In genomic region chr11:81071836-81072235, GRCm38 (mm10) we compare ENCODE assay signal across 18 mouse cellular contexts.
"Had no signal": no experiment of that assay in that cellular context is flagged by ENCODE, and none has a peak within 500 bp of the region (broad histone marks: within the 10 kb centered on the region; RNA-seq: fewer than 3 reads in every experiment).

No protein-coding gene starts in this region.

- H3K9ac ChIP-seq: liver, embryonic 12.5 days; liver, embryonic 14.5 days; lung, embryonic 14.5 days; midbrain, embryonic 13.5 days; midbrain, embryonic 15.5 days; neural tube, embryonic 13.5 days; neural tube, embryonic 15.5 days had no signal

- H3K36me3 ChIP-seq: liver, embryonic 12.5 days; midbrain, embryonic 10.5 days; midbrain, embryonic 13.5 days; midbrain, embryonic 15.5 days; neural tube, embryonic 13.5 days; neural tube, embryonic 15.5 days had no signal

- H3K4me2 ChIP-seq: liver, embryonic 12.5 days; lung, embryonic 14.5 days; midbrain, embryonic 13.5 days; midbrain, embryonic 15.5 days; neural tube, embryonic 13.5 days; neural tube, embryonic 15.5 days had no signal

- H3K9me3 ChIP-seq: liver, embryonic 12.5 days; midbrain, embryonic 10.5 days; midbrain, embryonic 13.5 days; midbrain, embryonic 15.5 days; neural tube, embryonic 13.5 days; neural tube, embryonic 15.5 days had no signal

- H3K4me1 ChIP-seq: liver, embryonic 12.5 days; midbrain, embryonic 13.5 days; neural tube, embryonic 13.5 days; neural tube, embryonic 15.5 days had no signal

- H3K4me3 ChIP-seq: liver, embryonic 12.5 days; midbrain, embryonic 10.5 days; midbrain, embryonic 13.5 days; midbrain, embryonic 15.5 days; myocyte; neural tube, embryonic 13.5 days; neural tube, embryonic 15.5 days had no signal

- H3K27ac ChIP-seq: liver, embryonic 12.5 days; liver, embryonic 14.5 days; midbrain, embryonic 10.5 days; midbrain, embryonic 13.5 days; midbrain, embryonic 15.5 days; neural tube, embryonic 13.5 days; neural tube, embryonic 15.5 days had no signal

- DNase-seq: lung, adult 18-20 months; lung, embryonic 14.5 days; lung, postnatal 10 days; lung, postnatal 4 days; retina, postnatal 1 day; right cerebral cortex, postnatal 14 days; spleen, adult 18-20 months; thymus, adult 2 months; thymus, postnatal 25 days; thymus, postnatal 4 days had no signal

- ATAC-seq: liver, embryonic 12.5 days; midbrain, embryonic 13.5 days; midbrain, embryonic 15.5 days had no signal

- H3K27me3 ChIP-seq: liver, embryonic 12.5 days; midbrain, embryonic 13.5 days; midbrain, embryonic 15.5 days; neural tube, embryonic 13.5 days; neural tube, embryonic 15.5 days had no signal
